Mouse (Mus musculus): Measurements from ENCODE around the gene Rpl22. TPM values are rescaled to one million over a fixed set of nuclear protein-coding genes. Genes with fewer than 3 reads are reported as not detected.

The Rpl22 gene
- polyA plus RNA-seq, 1 experiment = 201 TPM

- Histone ChIP-seq H3K4me3 (ENCODE audit: insufficient read depth, low read length) (peak overlapping the region; percentile 94; the same call in 1 of the 2 replicates), H3K27ac (ENCODE audit: insufficient read depth, low read length) (no peak overlapping the region), H3K4me1 (ENCODE audit: control insufficient read depth, insufficient read depth, low read length) (peaks cover 5% of the 10 kb centered on the region)
- TF ChIP-seq POLR2A (IDR thresholded peaks at IDR 0.05; ENCODE audit: extremely low read depth, insufficient read depth, low read length) (no peak), CTCF (IDR thresholded peaks at IDR 0.05; ENCODE audit: extremely low read depth, insufficient read depth, low read length) (no peak)
Measured at GRCm38 (mm10) chr4:152296371-152296770, 29.2 kb upstream of the Rpl22 start.

- peak within 1 kb of the TSS; percentile 66 for H3K27ac ChIP-seq (ENCODE audit: insufficient read depth, low read length)
- H3K4me1 ChIP-seq (ENCODE audit: control insufficient read depth, insufficient read depth, low read length) = peaks cover 5% of the 10 kb centered on the region
- peak within 1 kb of the TSS; percentile 94 for H3K4me3 ChIP-seq (ENCODE audit: insufficient read depth, low read length)
- TF ChIP-seq POLR2A (IDR thresholded peaks at IDR 0.05; ENCODE audit: extremely low read depth, insufficient read depth, low read length) = peak; percentile 45; the same call in 1 of the 2 replicates
- TF ChIP-seq CTCF (IDR thresholded peaks at IDR 0.05; ENCODE audit: extremely low read depth, insufficient read depth, low read length) = no peak
Measured at GRCm38 (mm10) chr4:152296874-152297861, 28.4 kb upstream of the Rpl22 start, which contains the start of gene Icmt. Icmt (plus strand) TSS chr4:152297227.

GRCm38 (mm10) chr4:152298836-152299235 lies 26.7 kb upstream of the Rpl22 start:
- H3K4me1 ChIP-seq (ENCODE audit: control insufficient read depth, insufficient read depth, low read length) = peaks cover 5% of the 10 kb centered on the region
- H3K27ac ChIP-seq (ENCODE audit: insufficient read depth, low read length) = no peak overlapping the region
- TF ChIP-seq CTCF (IDR thresholded peaks at IDR 0.05; ENCODE audit: extremely low read depth, insufficient read depth, low read length) = no peak
- no peak for TF ChIP-seq POLR2A (IDR thresholded peaks at IDR 0.05; ENCODE audit: extremely low read depth, insufficient read depth, low read length)
- no peak overlapping the region for H3K4me3 ChIP-seq (ENCODE audit: insufficient read depth, low read length)

GRCm38 (mm10) chr4:152300375-152300774 lies 25.2 kb upstream of the Rpl22 start:
- no peak for TF ChIP-seq POLR2A (IDR thresholded peaks at IDR 0.05; ENCODE audit: extremely low read depth, insufficient read depth, low read length)
- TF ChIP-seq CTCF (IDR thresholded peaks at IDR 0.05; ENCODE audit: extremely low read depth, insufficient read depth, low read length) = no peak
- Histone ChIP-seq H3K4me3 (ENCODE audit: insufficient read depth, low read length) (no peak overlapping the region), H3K27ac (ENCODE audit: insufficient read depth, low read length) (no peak overlapping the region), H3K4me1 (ENCODE audit: control insufficient read depth, insufficient read depth, low read length) (peaks cover 5% of the 10 kb centered on the region)

GRCm38 (mm10) chr4:152302012-152302411 lies 23.5 kb upstream of the Rpl22 start:
- Histone ChIP-seq H3K27ac (ENCODE audit: insufficient read depth, low read length) (no peak overlapping the region), H3K4me1 (ENCODE audit: control insufficient read depth, insufficient read depth, low read length) (peaks cover 5% of the 10 kb centered on the region), H3K4me3 (ENCODE audit: insufficient read depth, low read length) (no peak overlapping the region)
- TF ChIP-seq CTCF (IDR thresholded peaks at IDR 0.05; ENCODE audit: extremely low read depth, insufficient read depth, low read length) (no peak), POLR2A (IDR thresholded peaks at IDR 0.05; ENCODE audit: extremely low read depth, insufficient read depth, low read length) (no peak)

GRCm38 (mm10) chr4:152303172-152303571 lies 22.4 kb upstream of the Rpl22 start:
- TF ChIP-seq CTCF (IDR thresholded peaks at IDR 0.05; ENCODE audit: extremely low read depth, insufficient read depth, low read length) (no peak), POLR2A (IDR thresholded peaks at IDR 0.05; ENCODE audit: extremely low read depth, insufficient read depth, low read length) (no peak)
- H3K27ac ChIP-seq (ENCODE audit: insufficient read depth, low read length) = no peak overlapping the region
- peaks cover 3% of the 10 kb centered on the region for H3K4me1 ChIP-seq (ENCODE audit: control insufficient read depth, insufficient read depth, low read length)
- H3K4me3 ChIP-seq (ENCODE audit: insufficient read depth, low read length) = no peak overlapping the region

- Histone ChIP-seq H3K4me3 (ENCODE audit: insufficient read depth, low read length) (no peak overlapping the region), H3K4me1 (ENCODE audit: control insufficient read depth, insufficient read depth, low read length) (no peaks in the 10 kb centered on the region), H3K27ac (ENCODE audit: insufficient read depth, low read length) (no peak overlapping the region)
- no peak for TF ChIP-seq POLR2A (IDR thresholded peaks at IDR 0.05; ENCODE audit: extremely low read depth, insufficient read depth, low read length)
- no peak for TF ChIP-seq CTCF (IDR thresholded peaks at IDR 0.05; ENCODE audit: extremely low read depth, insufficient read depth, low read length)
Measured at GRCm38 (mm10) chr4:152304685-152305084, 20.9 kb upstream of the Rpl22 start.

- no peak overlapping the region for H3K4me3 ChIP-seq (ENCODE audit: insufficient read depth, low read length)
- no peaks in the 10 kb centered on the region for H3K4me1 ChIP-seq (ENCODE audit: control insufficient read depth, insufficient read depth, low read length)
- H3K27ac ChIP-seq (ENCODE audit: insufficient read depth, low read length) = no peak overlapping the region
- TF ChIP-seq CTCF (IDR thresholded peaks at IDR 0.05; ENCODE audit: extremely low read depth, insufficient read depth, low read length) = no peak
- no peak for TF ChIP-seq POLR2A (IDR thresholded peaks at IDR 0.05; ENCODE audit: extremely low read depth, insufficient read depth, low read length)
Measured at GRCm38 (mm10) chr4:152305991-152306390, 19.6 kb upstream of the Rpl22 start.

- TF ChIP-seq CTCF (IDR thresholded peaks at IDR 0.05; ENCODE audit: extremely low read depth, insufficient read depth, low read length) (no peak), POLR2A (IDR thresholded peaks at IDR 0.05; ENCODE audit: extremely low read depth, insufficient read depth, low read length) (no peak)
- no peak overlapping the region for H3K4me3 ChIP-seq (ENCODE audit: insufficient read depth, low read length)
- H3K27ac ChIP-seq (ENCODE audit: insufficient read depth, low read length) = no peak overlapping the region
- H3K4me1 ChIP-seq (ENCODE audit: control insufficient read depth, insufficient read depth, low read length) = no peaks in the 10 kb centered on the region
Measured at GRCm38 (mm10) chr4:152307542-152307941, 18.0 kb upstream of the Rpl22 start.

- TF ChIP-seq CTCF (IDR thresholded peaks at IDR 0.05; ENCODE audit: extremely low read depth, insufficient read depth, low read length) (no peak), POLR2A (IDR thresholded peaks at IDR 0.05; ENCODE audit: extremely low read depth, insufficient read depth, low read length) (no peak)
- no peak overlapping the region for H3K4me3 ChIP-seq (ENCODE audit: insufficient read depth, low read length)
- H3K4me1 ChIP-seq (ENCODE audit: control insufficient read depth, insufficient read depth, low read length) = no peaks in the 10 kb centered on the region
- no peak overlapping the region for H3K27ac ChIP-seq (ENCODE audit: insufficient read depth, low read length)
Measured at GRCm38 (mm10) chr4:152312186-152312585, 13.4 kb upstream of the Rpl22 start.

Data from cortical plate, adult 2 months (tissue).